Mouse (Mus musculus): ENCODE measurements around the gene Ak4.

GRCm38 (mm10) chr4:101372751-101373150, 46.3 kb upstream of the Ak4 start:
- TF ChIP-seq POLR2A (IDR thresholded peaks at IDR 0.05; ENCODE audit: low read depth, low read length) (no peak), CTCF (IDR thresholded peaks at IDR 0.05; ENCODE audit: extremely low read depth, insufficient read depth, insufficient read length, insufficient replicate concordance) (no peak)

Measured in spleen, adult 2 months (tissue).